Mouse (Mus musculus) cerebellum, adult 2 months (tissue): ENCODE measurements at regions not wholly inside any gene's neighbourhood (a gene's known extent, or its start where the extent isn't known, plus 50 kb on each side); places are given as distances from the start of the nearest gene placed in this dataset.
A peak's percentile ranks its signal among the peaks of the same experiment; 100 is the strongest.

Experiments used
- CTCF ChIP-seq: fragments of 200-500 bp; IDR thresholded peaks from 2 replicates; pipeline ENCODE4 v1.5.1; 2011; ENCODE audit warnings: low read depth, mild to moderate bottlenecking, control low read depth, low read length, moderate library complexity, borderline replicate concordance; ENCODE audit not compliant: insufficient read depth
- POLR2A ChIP-seq: fragments of 200-500 bp; IDR thresholded peaks from 2 replicates; pipeline ENCODE4 v1.6.1; 2011; ENCODE audit warnings: low read length, control low read depth, borderline replicate concordance; ENCODE audit not compliant: insufficient read depth

- TF ChIP-seq POLR2A (no peak), CTCF (peak; percentile 77)
Measured at GRCm38 (mm10) chr9:41474244-41474944, 312.9 kb upstream of the Ubash3b start.
